Mouse (Mus musculus) liver, adult 2 months (tissue): ENCODE results near the gene Ano6.

Source experiments
- CTCF ChIP-seq: fragments of 200-500 bp; IDR thresholded peaks from 2 replicates; pipeline ENCODE4 v1.5.1; 2011; ENCODE audit warnings: low read depth, low read length, control low read depth
- POLR2A ChIP-seq: fragments of 200-500 bp; IDR thresholded peaks from 2 replicates; pipeline ENCODE4 v1.6.1; 2011; ENCODE audit warnings: low read length, control low read depth; ENCODE audit not compliant: insufficient read depth; ENCODE audit errors: extremely low read depth

- no peak for TF ChIP-seq POLR2A
- no peak for TF ChIP-seq CTCF
These were observed 223.9 kb downstream of the Ano6 start for GRCm38 (mm10) chr15:96014501-96014900.
